ENCODE assay signal across 7 mouse cellular contexts in the genomic region with DNA sequence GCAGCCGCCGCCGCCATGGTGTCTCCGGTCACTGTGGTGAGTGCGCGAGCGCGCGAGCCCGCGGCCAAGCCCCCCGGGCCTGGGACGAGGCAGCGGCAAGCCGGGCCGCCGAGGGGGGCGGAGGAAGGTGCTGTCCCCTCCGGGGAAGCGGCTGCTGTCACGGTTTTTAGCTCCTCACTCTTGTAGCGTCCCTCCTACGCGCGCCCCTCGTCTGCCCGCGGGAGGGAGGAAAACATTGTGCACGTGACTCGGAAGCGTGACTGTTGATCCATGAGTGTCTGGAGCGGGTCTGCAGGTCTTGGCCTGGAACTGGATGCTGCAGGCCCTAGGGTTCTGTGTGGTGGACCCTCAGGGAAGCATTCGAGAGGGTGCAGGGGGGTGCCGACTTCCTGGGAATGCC. TPM values are rescaled to one million over a fixed set of nuclear protein-coding genes. Genes with fewer than 3 reads are reported as not detected.
DNase-seq lines count a peak whose midpoint lies in the region; ATAC-seq and TF ChIP-seq lines count a peak whose summit lies in the region.

No protein-coding gene starts in this region.

- no peak for TF ChIP-seq EP300 in liver, postnatal 0 days (IDR thresholded peaks at IDR 0.05; ENCODE audit: low read depth)

- H3K36me3 ChIP-seq in heart, embryonic 14.5 days (ENCODE audit: control insufficient read depth, insufficient read depth, low read length) = peaks cover 14% of the 10 kb centered on the region; the same call in 1 of the 2 replicates
- peaks cover 5% of the 10 kb centered on the region for H3K36me3 ChIP-seq in liver, postnatal 0 days (replicated peaks; ENCODE audit: insufficient read depth, low read length)

- H3K4me3 ChIP-seq in heart, embryonic 14.5 days (ENCODE audit: control insufficient read depth in 1 of 2, insufficient read depth in 1 of 2, low read depth in 1 of 2, low read length in 2 of 2) = peak overlapping the region; percentile 76 to 90
- peak overlapping the region; percentile 78 for H3K4me3 ChIP-seq in liver, postnatal 0 days (ENCODE audit: low read depth, low read length)

- H3K9ac ChIP-seq in heart, embryonic 14.5 days (ENCODE audit: low read length) = peak overlapping the region; percentile 91
- H3K9ac ChIP-seq in liver, postnatal 0 days (replicated peaks) = peak overlapping the region; percentile 87

- H3K4me2 ChIP-seq in heart, embryonic 14.5 days (ENCODE audit: low read length) = peak overlapping the region; percentile 91
- peak overlapping the region; percentile 90 for H3K4me2 ChIP-seq in liver, postnatal 0 days (ENCODE audit: low read depth, low read length)

- no peak for TF ChIP-seq CTCF in liver, postnatal 0 days (IDR thresholded peaks at IDR 0.05; ENCODE audit: low read depth)

- H3K27me3 ChIP-seq in heart, embryonic 14.5 days (ENCODE audit: control insufficient read depth, insufficient read depth, low read length) = no peaks in the 10 kb centered on the region
- H3K27me3 ChIP-seq in liver, postnatal 0 days (ENCODE audit: insufficient read depth, low read length) = no peaks in the 10 kb centered on the region

- H3K9me3 ChIP-seq in heart, embryonic 14.5 days (ENCODE audit: control insufficient read depth, low read length) = no peaks in the 10 kb centered on the region
- H3K9me3 ChIP-seq in liver, postnatal 0 days (ENCODE audit: low read length) = no peaks in the 10 kb centered on the region

- peak overlapping the region; percentile 79 to 94 for H3K27ac ChIP-seq in heart, embryonic 14.5 days (replicated peaks in 1 of 2; ENCODE audit: control insufficient read depth in 1 of 2, insufficient read depth in 1 of 2, low read depth in 2 of 2, low read length in 2 of 2)
- peak overlapping the region; percentile 97 for H3K27ac ChIP-seq in liver, postnatal 0 days (ENCODE audit: low read depth)

- peak; percentile 47 for DNase-seq in urinary bladder, postnatal 14 days (ENCODE audit: low spot score)
- no peak for DNase-seq in urinary bladder, postnatal 4 days (ENCODE audit: low spot score in 2 of 2)
- peak; percentile 34 for DNase-seq in embryo, embryonic 11.5 days (ENCODE audit: low read depth, low spot score)
- peak; percentile 67 to 79 for DNase-seq in kidney, postnatal 36 days
- DNase-seq in liver, postnatal 0 days = no peak
- DNase-seq in right cerebral cortex, adult 2 months (ENCODE audit: low spot score in 2 of 2) = peak; percentile 75 to 76

- WGBS in heart, embryonic 14.5 days = under 1% methylated on average over 34 of the region's 34 CpGs
- 2% methylated on average over 27 of the region's 34 CpGs for WGBS in liver, postnatal 0 days (ENCODE audit: insufficient replicate concordance)

- H3K4me1 ChIP-seq in heart, embryonic 14.5 days (ENCODE audit: control insufficient read depth in 2 of 2, insufficient read depth in 2 of 2, low read length in 2 of 2) = peaks cover 19 to 20% of the 10 kb centered on the region in 2 experiments
- peaks cover 37% of the 10 kb centered on the region for H3K4me1 ChIP-seq in liver, postnatal 0 days (ENCODE audit: insufficient read depth)

- ATAC-seq in heart, embryonic 14.5 days (ENCODE audit: insufficient number of reproducible peaks, insufficient read depth, low FRiP score, low read depth) = peak; percentile 60
- ATAC-seq in liver, postnatal 0 days = peak; percentile 54

RNA-seq across cellular contexts. Expression of a gene that starts 0.4 kb away (rescaled TPM):
- 18.0 and 18.7 TPM in 2 replicates for polyA plus RNA-seq in heart, embryonic 14.5 days (2014; fragmentation: Nextera tagmentation; extraction: Ambion mirVana)
- polyA plus RNA-seq in liver, postnatal 0 days (2015; fragmentation: Nextera tagmentation; extraction: Ambion mirVana) = 35.6 and 42.0 TPM in 2 replicates

RNA-seq across cellular contexts. Expression of a gene that starts 42.6 kb away (rescaled TPM):
- polyA plus RNA-seq in heart, embryonic 14.5 days (2014; fragmentation: Nextera tagmentation; extraction: Ambion mirVana) = 13.0 and 14.0 TPM in 2 replicates
- 6.0 and 6.4 TPM in 2 replicates for polyA plus RNA-seq in liver, postnatal 0 days (2015; fragmentation: Nextera tagmentation; extraction: Ambion mirVana)

Comparison
In these comparisons a context has a peak if more than half of its experiments do, and no peak if none do; other contexts are left out.
1. DNase-seq: peak in urinary bladder, postnatal 14 days (single experiment), embryo, embryonic 11.5 days (single experiment), kidney, postnatal 36 days (2 of 2) and right cerebral cortex, adult 2 months (2 of 2); none in urinary bladder, postnatal 4 days (0 of 2) and liver, postnatal 0 days (single experiment).